Mouse (Mus musculus) G1E (cell line): ENCODE data around the gene Prkar1b.

Experiments
- CTCF ChIP-seq: IDR thresholded peaks from 2 replicates; pipeline ENCODE4 v1.5.1; 2012; ENCODE audit warnings: low read depth, low read length, inconsistent platforms, mixed read lengths
- GATA1 ChIP-seq: IDR thresholded peaks from 2 replicates; pipeline ENCODE4 v1.6.1; 2012; ENCODE audit warnings: borderline replicate concordance, low read length, inconsistent platforms, mixed read lengths
- GATA2 ChIP-seq: IDR thresholded peaks from 2 replicates; pipeline ENCODE4 v1.6.1; 2012; ENCODE audit warnings: low read depth, low read length, inconsistent platforms, borderline replicate concordance
- POLR2AphosphoS5 ChIP-seq: IDR thresholded peaks from 2 replicates; pipeline ENCODE4 v1.6.1; 2012; ENCODE audit warnings: low read depth, low read length, inconsistent platforms; ENCODE audit not compliant: insufficient replicate concordance
- TAL1 ChIP-seq: conservative IDR thresholded peaks from 2 replicates; pipeline ENCODE4 v1.6.1; 2012; ENCODE audit warnings: low read depth, low read length, inconsistent platforms, mixed read lengths

DNA sequence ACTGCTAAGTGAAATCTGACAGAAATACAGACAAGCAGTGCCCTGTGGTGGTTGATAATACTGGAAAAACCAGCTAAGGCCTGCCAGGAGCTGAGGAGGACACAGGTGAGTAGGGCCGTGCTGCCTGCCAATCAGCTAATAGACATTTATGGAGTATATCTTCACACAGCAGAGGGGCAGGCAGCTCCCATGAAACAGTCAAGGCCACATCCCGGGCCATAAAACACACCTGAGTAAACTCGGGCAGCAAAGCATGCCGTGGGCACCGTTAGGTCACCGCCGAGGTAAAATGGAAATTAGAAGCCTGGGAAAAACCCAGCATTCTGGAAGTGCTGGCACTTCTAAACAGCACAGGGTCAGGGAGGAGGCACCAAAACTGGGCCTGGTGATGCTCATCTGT is 75.8 kb downstream of the Prkar1b start:
- no peak for TF ChIP-seq CTCF
- no peak for TF ChIP-seq POLR2AphosphoS5
- TF ChIP-seq GATA1, result no peak
- TF ChIP-seq GATA2, result no peak
- no peak for TF ChIP-seq TAL1
